Mouse (Mus musculus) lung, adult 18-20 months (tissue): Measurements from ENCODE around the gene Mrps34.
A peak's percentile ranks its signal among the peaks of the same experiment; 100 is the strongest.

Experiments
- DNase-seq, 2 experiments: peaks; one replicate each; pipeline ENCODE4 v3.0.0; 2022; ENCODE audit warnings: mixed read lengths in 2 of 2

Gene Mrps34

DNA sequence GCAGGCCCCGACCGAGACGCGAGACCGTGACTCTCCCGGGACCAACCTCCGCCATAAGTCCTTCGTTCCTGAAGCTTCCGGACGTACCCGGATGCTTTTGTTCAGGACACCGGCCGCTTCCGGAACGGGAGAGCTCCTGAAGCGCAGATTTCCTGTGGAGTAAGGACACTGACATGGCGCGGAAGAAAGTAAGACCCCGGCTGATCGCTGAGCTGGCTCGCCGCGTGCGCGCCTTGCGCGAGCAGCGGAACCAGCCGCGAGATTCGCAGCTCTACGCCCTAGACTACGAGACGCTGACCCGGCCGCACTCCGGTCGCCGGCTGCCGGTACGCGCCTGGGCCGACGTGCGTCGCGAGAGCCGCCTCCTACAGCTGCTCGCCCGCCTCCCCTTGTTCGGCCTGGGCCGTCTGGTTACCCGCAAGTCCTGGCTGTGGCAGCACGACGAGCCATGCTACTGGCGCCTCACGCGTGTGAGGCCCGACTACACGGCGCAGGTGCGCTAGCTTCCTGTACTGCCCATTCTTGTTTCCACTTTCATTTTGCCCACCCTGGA is at the start of gene Mrps34, which contains the start of gene Eme2:
TSS of gene Mrps34 (plus strand) at position 122 of the 553 bp plus-strand sequence.
TSS of gene Eme2 (minus strand) at position 93 of the 553 bp plus-strand sequence.
- peak; percentile 83 to 88 for DNase-seq

DNA sequence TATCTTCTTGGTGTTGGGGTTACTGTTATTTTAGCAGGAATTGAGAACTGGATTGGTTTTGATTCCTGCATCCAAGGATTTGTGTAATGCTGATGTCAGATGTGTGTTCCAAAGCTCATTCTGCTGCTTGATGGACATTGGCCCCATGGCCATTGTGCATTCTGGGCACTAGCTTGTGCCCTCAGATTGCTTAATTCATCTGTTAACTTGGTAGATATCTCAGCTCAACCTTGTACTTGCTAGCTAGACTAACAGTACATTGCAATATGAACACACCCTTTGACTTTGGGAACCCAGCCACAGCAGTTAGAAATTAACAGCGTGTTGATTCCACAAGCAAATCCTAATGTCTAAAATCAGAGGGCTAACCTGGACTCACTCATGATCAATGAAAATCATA is 47.5 kb upstream of the Mrps34 start:
- DNase-seq = no peak

DNA sequence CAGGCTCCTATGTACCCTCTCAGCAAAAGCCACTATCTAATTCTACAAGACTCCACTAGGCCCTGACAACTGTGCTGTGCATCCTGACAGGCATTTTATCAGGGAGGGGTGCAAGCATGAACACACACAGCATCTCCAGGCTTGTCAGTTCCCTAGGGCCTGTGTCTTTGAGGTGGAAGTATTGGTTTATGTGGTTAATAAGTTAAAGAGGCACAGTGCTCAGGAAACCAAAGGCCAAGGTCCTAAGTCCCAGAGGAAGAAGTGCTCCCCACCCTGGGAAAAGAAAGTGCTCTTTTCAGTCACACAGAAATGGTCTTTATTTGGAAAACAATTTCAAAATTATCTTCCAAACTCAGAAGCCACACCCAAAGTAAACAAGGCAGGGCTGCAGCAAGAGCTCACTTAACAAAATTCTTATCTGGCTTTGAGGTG is 46.3 kb upstream of the Mrps34 start:
- DNase-seq = no peak

DNA sequence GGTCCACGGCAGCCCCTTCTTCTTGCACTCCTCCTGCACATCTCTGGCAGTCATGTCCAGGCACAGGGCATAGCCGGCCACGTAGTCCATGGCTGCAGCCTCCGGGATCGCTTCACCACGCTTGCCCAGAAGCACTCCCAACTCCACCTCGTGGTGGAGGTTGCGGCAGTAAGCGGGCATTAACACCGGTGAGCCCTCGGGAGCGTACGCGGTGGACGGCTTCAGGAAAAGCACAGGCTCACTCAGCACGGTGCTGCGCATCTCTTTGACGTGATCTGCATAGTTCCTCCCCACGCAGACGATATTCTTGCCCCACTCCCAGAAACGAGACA is 45.2 kb upstream of the Mrps34 start:
- DNase-seq = no peak

DNA sequence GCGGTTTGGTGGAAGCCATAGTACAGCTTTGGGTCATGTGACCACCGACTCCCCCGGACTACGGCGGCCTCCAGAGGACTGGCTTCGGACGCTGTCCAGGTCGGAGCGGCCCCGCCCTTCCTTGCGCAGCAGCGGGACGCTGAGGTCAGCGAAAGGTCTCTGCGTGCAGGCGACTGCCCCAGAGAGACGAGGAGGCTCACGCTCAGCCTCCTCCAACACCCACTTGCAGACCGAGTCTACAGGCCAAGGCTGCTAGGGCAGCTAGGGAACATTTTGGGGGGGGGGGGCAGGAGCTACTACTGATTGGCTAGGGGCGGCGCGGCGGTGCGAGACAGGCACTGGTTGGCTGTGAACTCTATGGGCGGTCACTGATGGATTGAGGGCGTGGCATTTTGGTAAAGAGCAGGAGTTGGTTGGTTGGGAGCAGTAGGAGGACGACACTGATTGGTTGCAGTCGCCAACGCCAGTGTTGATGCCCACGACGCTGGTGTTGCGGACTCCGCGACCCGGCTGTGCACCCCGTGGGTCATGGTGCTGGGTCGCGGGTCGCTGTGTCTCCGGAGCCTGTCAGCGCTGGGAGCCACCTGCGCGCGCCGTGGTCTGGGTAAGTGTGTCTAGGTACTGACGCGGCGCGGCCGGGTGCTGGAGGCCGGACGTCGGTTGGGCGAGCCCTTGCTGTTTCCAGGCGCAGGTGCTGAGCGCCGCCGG is 44.7 kb upstream of the Mrps34 start, which contains the start of gene Fahd1:
TSS of gene Fahd1 (minus strand) at position 300 of the 708 bp plus-strand sequence.
- DNase-seq = peak; percentile 99

DNA sequence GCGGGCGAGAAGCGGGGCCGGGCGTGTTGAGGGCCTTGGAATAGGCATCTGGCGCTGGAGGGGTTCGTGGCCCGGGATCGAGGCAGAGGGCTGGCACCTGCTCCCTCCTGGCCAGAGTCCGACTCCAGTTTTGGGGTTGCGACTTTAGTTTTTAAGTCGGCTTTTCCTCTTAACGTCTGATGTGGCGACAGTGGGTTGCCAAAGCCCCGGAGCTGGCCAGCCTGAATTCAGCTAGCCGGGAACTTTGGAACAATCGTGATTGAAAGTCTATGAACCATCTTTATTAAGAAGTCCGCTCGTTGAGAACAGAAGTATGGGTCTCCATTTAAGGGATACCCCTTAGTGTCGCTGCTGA is 44.2 kb upstream of the Mrps34 start:
- DNase-seq = no peak

DNA sequence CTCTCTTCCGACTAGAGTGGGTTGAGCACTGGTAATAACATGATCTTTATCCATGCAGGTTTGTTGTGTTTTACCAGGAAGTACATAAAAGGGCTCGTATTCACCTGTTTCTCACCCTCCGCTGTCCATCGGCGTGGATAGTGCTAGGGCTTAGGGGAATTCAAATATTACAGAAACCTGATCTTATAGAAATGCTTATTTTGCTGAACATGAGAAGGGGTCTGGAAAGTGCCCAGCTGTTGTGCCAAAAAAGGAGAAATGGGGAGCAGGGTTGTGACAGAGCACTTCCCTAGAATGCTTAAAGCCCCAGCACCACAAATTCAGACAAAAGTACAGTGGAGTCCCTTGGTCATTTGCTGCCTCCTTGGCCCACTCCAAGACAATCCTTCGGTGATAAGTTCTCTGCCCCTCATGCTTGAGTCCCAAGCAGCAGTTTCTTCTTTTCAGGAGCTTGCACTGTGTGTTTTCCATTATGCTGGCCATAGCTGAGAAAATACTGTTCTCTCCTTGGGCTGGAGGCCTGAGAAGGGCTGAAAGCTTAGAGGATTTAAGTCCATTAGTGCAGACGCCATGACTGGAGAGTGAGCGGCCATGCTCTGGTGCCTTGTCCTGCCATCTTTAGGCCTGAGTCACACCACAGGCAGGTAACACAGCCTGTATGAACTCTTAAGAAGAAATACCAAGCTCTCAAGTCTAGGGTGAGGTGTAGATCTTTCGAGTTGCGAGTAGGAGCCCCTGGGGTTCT is 43.4 kb upstream of the Mrps34 start:
- DNase-seq = no peak

DNA sequence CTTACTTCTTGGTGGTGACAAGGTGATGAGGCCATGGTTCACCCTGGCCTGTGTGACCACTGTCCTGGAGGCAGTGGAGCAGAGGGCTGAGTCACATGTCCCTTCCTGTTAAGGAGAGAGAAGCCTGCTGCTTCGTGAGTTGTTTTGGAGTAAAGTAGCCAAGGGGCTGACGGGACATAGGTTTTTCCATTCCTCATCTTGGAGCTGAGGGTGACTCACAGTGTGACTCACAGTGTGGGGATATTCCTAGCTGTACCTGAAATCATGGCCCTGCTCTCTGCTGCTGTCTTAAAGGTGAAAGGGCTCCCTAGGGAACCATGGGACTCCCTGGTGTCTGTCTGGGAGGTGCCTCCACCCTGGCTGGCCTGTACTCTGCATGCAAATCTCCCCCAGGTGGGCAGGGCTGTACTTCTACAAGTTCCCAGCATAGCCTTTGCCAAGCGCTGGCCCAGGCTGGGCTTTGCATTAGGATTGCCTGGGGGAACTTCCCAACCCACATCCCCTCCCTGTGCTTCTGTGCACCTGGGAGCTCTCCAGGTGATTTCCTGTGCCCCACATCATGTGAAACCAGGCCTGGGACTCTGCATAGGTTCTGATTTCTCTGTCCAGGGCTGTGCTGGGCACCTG is 39.0 kb upstream of the Mrps34 start:
- no peak for DNase-seq

DNA sequence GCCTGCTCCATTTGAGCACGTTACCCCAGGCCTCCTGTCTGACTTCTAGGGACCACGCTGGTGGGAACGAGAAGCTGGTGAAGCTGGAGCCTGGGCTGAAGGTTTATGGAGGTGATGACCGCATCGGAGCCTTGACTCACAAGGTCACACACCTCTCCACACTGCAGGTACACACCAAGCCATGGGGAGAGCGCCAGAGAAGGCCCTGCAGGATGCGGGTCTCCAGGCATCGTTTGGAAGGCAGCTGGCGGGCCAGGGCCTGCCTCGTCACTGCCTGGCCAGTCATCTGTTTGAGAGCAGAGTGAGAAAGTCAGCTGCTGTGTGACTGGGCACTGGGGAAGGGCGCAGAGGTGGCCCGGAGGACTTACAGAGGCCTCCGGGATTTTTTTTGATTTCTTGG is 38.3 kb upstream of the Mrps34 start:
- DNase-seq = no peak

DNA sequence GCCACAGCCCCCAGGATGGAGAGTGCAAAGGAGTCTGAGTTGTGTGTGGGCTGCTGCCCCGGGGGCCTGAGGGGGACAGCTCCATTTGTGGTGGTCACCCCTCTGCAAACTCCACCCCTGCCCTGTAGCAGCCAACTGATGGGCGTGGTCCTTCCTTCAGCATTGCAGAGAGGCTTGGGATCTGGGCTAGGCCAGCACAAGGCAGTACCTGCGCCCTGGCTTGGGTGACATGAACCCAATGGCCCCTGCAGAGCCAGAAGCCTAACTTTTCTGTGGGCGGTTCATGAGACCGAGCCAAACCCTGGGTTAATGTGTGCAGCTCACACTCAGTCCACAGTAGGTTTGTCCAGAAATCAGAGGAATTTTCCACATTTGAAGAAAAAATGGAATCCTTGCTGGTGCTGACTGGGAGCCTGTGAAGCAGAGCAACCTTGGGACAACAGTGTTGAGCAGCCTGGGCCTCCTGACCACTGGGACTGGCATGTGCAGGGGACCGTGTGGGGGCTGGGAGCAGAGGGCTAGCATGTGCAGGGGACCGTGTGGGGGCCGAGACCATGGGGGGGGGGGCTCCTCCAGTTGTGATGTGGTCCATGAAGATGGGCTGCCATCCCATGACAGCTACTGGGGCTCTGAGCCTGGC is 37.0 kb upstream of the Mrps34 start:
- DNase-seq = no peak

DNA sequence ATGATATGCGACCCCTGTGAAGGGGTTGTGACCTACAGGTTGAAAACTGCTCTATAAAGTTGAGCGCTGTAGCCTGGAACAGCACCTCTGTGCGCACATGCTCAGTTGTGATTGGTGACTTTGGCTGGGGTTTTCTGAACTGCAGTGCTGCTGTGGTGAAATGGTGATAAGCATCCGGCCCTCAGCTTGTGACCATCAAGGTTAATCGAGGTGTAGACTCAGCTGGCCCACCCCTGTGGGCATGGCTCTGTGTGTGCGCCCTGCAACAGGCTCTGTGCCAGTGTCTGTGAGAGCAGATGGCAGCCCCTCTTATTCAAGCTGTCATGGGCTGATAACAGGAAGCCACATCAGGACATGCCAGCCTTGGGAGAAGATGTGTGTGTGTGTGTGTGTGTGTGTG is 35.9 kb upstream of the Mrps34 start:
- DNase-seq = no peak

DNA sequence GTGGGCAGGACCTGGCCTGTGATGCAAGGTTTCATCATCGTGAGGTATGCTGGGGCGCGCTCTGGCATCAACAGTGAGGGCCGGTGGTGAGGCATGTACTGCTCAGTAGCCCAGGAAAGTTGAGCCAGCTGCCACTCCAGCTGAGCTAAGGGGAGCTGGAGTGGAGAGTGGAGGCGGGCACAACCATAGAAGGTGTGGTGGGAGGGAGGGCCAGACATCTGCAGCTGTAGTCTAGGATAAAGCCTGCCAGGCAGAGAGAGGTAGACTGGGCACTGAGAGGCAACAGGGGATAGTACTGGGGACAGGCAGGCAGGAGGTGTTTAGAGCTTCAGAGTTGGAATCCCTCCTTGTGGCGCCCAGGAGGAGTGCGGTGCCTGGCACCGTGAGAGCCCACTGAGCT is 34.8 kb upstream of the Mrps34 start:
- DNase-seq = no peak

DNA sequence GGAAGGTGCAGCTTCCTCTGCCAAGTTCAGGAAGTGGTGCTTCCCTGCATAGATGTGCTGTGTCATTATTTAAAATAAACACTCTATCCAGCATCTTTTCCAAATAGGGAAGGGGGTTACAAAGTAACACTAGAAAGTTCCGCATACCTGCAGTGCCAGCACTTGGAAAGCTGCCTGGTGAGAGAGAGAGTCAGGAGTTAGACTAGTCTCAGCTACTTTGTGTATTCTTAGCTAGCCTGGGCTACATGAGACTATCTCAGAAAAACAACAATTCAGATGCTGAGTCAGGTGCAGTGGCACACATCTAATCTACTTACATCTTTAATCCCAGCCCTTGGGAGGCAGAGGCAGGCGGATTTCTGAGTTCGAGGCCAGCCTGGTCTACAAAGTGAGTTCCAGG is 33.1 kb upstream of the Mrps34 start:
- no peak for DNase-seq

DNA sequence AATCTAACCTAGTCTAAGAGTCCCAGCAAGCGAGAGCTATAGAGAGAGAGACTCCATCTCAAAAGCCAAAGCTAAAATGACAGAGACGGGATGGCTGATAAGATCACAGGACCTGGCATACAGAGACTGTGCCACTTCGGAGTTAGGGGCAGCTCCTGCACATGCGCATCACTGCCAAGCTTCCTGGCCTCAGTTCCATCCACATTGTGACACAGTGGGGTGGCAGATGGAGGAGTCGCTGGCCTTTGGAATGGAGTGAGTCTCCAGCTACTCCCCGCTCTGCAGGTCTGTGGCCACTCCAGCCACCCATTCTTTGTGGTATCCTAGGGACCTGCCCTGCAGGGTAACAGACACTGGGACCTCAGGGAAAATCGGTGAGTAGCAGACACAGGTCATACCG is 29.1 kb upstream of the Mrps34 start, which contains the start of gene Igfals:
TSS of gene Igfals (plus strand) at position 222 of the 400 bp plus-strand sequence.
- no peak for DNase-seq

DNA sequence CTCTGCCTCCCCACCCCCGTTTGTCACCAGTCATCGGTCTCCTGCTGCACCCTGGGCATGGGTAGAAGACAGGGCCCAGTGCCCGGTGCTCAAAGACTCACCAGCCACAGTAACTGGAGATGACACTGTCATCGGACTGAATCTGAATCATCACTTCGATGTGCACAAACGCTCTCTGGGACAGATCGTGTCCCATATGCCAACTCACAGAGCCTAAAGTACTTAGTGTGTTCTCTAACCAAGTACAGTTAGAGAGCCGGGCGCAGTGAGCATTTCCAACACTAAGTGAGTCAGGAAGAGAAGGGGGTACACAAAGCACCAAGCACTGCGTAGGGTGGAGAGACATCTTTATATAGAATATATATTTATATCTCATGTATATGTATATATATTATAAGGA is 27.0 kb upstream of the Mrps34 start:
- DNase-seq = no peak

DNA sequence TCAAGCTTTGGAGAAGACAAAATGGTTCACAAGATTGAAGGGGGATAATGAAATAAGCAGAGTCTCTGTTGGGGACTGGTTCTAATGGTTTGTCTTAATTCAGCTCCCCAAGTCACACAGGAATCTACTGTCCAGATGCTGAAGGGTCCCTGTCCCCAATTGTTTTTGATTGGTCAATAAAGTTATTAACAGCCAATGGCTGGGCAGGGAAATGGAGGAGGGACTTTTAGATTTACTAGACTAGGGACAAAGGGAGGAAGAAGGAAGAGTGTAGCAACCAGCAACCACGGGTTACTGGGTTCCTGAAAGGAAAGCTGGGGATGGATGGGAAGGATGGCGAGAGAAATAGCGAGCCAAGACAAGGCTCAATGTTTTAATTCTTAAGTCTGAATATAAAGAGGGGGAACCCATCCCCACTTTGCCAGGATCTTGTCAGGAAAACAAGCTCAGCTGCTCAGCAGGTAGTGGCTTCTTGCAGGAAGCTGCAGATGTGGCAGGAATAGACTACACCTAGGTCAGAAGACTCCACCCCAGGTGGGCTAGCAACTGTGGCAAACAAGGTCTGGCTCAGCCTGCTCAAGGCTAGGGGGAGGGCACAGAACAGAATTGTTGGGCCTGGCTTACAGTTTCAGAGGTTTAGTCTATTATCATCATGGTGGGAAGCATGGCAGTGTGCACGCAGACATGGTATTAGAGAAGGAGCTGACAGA is 21.1 kb upstream of the Mrps34 start:
- no peak for DNase-seq

DNA sequence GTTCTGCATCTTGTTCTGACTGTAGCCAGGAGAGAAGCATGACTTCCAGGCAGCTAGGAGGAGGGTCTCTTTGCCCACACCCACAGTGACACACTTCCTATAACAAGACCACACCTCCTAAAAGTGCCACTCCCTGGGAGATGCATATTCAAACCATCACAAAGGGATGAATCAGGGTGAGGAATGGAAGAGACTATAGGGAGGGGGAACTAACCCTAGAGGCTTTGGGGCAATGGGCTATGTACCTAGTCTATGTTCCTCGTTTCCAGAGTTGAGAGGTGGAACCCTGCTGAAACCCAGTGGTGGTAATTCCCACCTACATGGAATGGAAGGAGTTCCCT is 20.5 kb upstream of the Mrps34 start:
- no peak for DNase-seq

DNA sequence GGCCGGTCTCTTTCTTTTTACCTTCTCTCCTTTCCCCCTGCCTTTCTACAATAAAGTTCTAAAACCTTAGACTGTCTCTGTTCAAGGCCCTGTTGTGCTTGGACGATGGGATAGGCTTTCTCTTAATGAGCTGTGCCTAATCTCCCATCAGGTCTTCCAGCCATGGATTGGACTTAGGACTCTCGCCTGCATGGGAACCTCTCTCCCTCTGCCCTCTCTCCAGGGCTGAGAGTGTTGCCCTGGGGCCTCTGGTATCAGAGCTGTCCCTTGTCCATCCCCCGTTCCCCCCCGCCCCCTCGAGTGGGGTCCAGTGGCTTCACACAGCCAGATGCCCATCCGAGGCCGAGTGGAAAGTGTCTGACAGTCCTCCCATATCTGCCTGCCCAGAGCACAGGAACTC is 19.9 kb upstream of the Mrps34 start:
- no peak for DNase-seq

DNA sequence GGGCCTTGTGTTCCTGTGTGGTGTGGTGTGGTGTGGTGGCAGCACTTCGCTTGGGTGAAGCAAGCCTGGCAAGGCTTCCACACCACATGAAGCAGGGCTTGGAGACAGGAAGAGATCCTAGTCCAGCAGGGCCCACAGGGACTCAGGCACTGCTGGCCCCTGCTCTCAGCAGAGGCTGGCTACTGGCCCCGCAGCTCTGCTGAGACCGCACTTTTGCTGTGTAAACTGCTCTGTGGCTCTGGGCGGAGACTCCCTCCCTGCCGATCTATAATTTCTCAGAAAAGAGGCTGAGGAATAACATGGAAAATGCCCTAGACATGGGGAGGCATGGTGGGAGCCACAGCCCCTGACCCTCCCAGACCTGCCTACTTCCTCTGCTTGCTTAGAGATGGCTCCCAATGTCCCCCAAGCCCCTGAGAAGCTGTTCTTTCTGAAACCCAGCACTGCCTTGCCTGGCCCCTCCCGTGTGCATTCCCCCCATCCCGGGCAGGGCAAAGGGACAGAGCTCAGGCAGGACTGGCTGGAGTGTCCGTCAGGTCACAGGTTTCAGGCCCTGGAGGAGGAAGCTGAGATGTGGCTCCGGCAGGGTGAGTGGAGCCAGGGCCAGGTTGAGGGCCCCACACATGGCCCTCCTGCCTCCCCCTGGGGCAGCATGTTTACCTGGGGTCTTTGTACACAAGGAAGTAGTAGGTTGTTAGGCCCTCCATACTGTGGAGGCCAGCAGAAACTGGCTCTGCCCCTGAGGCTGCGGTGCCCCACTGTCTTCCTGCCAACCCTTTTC is 17.4 kb upstream of the Mrps34 start:
- DNase-seq = no peak

DNA sequence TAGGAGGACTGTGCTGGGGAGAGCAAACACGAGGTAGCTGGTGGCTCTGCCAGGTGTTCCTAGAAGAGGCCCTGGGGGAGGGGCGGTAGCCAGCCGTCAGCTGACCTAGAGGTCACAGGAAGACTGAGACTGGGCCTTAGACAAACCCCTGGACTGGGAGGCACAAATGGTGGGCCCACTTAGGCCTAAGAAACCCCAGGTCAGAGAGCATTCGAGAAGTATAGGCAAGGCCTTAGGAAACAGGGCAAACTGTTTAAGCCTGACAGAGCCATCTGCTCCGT is 16.9 kb upstream of the Mrps34 start:
- DNase-seq = peak; percentile 64 to 72

DNA sequence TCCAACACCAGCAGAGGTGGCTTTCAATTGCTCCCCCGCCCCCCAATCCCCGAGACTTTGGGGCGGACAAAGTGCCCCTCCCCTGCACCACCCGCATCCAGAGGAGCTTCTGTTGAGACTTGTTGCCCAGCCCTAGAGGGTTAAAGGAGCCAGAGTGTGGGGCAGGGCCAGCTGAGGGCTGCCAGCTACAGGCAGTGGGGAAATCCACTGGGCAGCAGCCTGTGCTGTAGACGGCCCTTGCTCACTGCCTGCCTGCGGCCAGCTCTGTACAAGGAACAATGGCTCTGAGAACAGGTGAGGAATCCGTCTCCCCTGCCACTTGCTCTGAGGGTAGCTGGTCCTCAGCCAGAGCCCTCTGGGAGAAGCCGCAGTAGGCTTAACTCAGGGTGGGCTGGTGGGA is 16.4 kb upstream of the Mrps34 start:
- DNase-seq = no peak
